Mouse (Mus musculus) cortical plate, adult 2 months (tissue): Measurements from ENCODE around the gene Kif1c. TPM values are rescaled to one million over a fixed set of nuclear protein-coding genes. Genes with fewer than 3 reads are reported as not detected.

Experiments used
- H3K27ac ChIP-seq: fragments of 200-500 bp; 2 replicates; pipeline ENCODE4 v1.5.1; 2012; ENCODE audit warnings: low read length, control low read depth, inconsistent platforms; ENCODE audit not compliant: insufficient read depth
- H3K4me1 ChIP-seq: fragments of 200-500 bp; 2 replicates; pipeline ENCODE4 v1.6.1; 2011; ENCODE audit warnings: low read length; ENCODE audit not compliant: control insufficient read depth, insufficient read depth
- H3K4me3 ChIP-seq: fragments of 200-500 bp; 2 replicates; pipeline ENCODE4 v1.5.1; 2011; ENCODE audit warnings: mild to moderate bottlenecking, low read length, control low read depth; ENCODE audit not compliant: insufficient read depth
- CTCF ChIP-seq: fragments of 200-500 bp; IDR thresholded peaks from 2 replicates; pipeline ENCODE4 v1.5.1; 2011; ENCODE audit warnings: mild to moderate bottlenecking, control low read depth, low read length; ENCODE audit not compliant: insufficient read depth; ENCODE audit errors: extremely low read depth
- POLR2A ChIP-seq: fragments of 200-500 bp; IDR thresholded peaks from 2 replicates; pipeline ENCODE4 v1.6.1; 2011; ENCODE audit warnings: mild to moderate bottlenecking, low read length, control low read depth; ENCODE audit not compliant: insufficient read depth; ENCODE audit errors: extremely low read depth
- polyA plus RNA-seq: library from polyadenylated mRNA; depleted of rRNA; stranded (reverse); fragments of >200 nt; gene quantifications from 2 replicates; pipeline ENCODE4 v1.2.3, GENCODE M21; 2012

The Kif1c gene
- polyA plus RNA-seq, 1 experiment, result 53.7 TPM

DNA sequence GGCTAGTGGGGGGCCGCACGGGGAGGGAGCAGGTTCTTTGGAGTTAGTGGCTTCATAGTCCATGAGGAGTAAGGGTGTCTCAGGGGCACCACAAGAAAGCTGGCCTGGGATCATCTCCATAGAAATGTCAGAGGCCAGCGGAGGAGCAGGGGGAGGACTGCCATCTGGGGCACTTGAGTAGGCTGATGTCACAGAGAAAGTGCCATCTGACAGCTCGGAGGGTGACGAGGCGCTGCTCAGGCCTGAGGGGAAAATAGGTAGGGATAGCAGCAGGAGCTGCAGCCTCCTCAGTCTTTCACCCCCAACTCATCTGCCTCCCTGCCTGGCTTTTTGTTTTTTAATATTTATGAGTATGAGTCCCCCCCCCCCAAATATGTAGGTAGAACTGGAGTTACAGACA lies 26.3 kb upstream of the Kif1c start:
- TF ChIP-seq CTCF, result no peak
- Histone ChIP-seq H3K4me3 (no peak overlapping the region), H3K27ac (no peak overlapping the region), H3K4me1 (no peaks in the 10 kb centered on the region)

GRCm38 (mm10) chr11:70674501-70674900 lies 25.8 kb upstream of the Kif1c start:
- Histone ChIP-seq H3K27ac (no peak overlapping the region), H3K4me3 (no peak overlapping the region), H3K4me1 (no peaks in the 10 kb centered on the region)
- TF ChIP-seq POLR2A (no peak), CTCF (no peak)

DNA sequence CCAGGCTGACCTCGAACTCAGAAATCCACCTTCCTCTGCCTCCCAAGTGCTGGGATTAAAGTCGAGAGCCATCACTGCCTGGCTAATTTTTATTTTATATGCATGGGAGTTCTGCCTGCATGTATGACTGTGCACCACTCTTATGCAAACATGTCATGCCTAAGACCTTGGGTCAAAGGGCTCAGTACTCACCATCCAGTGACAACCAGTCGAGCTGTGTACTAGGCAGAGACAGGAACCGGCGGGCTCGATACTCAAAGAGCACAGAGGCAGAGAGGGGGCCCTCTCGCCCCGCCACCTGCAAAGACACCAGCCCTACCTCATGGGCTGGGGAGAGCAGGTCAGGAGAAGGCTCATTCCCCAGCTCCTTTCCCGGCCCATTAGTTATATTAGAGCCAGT lies 22.3 kb upstream of the Kif1c start:
- Histone ChIP-seq H3K4me3 (no peak overlapping the region), H3K27ac (no peak overlapping the region)
- TF ChIP-seq CTCF, result no peak
- no peak for TF ChIP-seq POLR2A

GRCm38 (mm10) chr11:70678576-70678975 lies 21.8 kb upstream of the Kif1c start:
- no peak overlapping the region for H3K27ac ChIP-seq
- TF ChIP-seq CTCF (no peak), POLR2A (no peak)
- H3K4me1 ChIP-seq, result peaks cover 5% of the 10 kb centered on the region
- H3K4me3 ChIP-seq, result no peak overlapping the region

More for the DNA sequence above, 22.3 kb upstream of the Kif1c start:
- H3K4me1 ChIP-seq, result peaks cover 5% of the 10 kb centered on the region

- TF ChIP-seq POLR2A (no peak), CTCF (no peak)
- no peak overlapping the region for H3K4me3 ChIP-seq
- no peak overlapping the region for H3K27ac ChIP-seq
- H3K4me1 ChIP-seq, result peaks cover 5% of the 10 kb centered on the region
These were observed 21.0 kb upstream of the Kif1c start for GRCm38 (mm10) chr11:70679361-70679760.

DNA sequence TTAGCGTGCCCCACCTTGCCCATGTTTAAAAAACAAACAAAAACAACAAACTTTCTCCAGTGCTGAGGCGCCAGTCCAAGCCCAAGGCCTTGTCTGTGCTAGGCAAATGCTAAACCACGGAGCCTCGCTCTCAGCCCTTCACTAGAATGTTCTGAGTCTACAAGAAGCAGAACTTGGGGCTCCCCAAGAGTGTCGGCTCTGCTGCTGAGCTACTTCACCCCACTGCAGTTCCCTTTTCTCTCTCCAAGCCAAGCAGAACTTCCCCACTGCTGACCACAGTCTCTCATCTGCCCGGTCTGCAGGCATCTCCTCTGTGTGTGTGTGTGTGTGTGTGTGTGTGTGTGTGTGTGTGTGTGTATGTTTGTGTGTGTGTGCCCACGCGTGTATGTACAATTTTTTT lies 20.5 kb upstream of the Kif1c start:
- peaks cover 5% of the 10 kb centered on the region for H3K4me1 ChIP-seq
- TF ChIP-seq CTCF, result no peak
- TF ChIP-seq POLR2A, result no peak
- H3K4me3 ChIP-seq, result no peak overlapping the region
- no peak overlapping the region for H3K27ac ChIP-seq

- Histone ChIP-seq H3K27ac (no peak overlapping the region), H3K4me3 (no peak overlapping the region)
- TF ChIP-seq CTCF (no peak), POLR2A (no peak)
These were observed 19.2 kb upstream of the Kif1c start for GRCm38 (mm10) chr11:70681170-70681569.

GRCm38 (mm10) chr11:70681897-70682581 lies 18.3 kb upstream of the Kif1c start:
- TF ChIP-seq POLR2A (no peak), CTCF (peak; percentile 55)
- H3K27ac ChIP-seq, result no peak overlapping the region
- no peak overlapping the region for H3K4me3 ChIP-seq
- H3K4me1 ChIP-seq, result peaks cover 5% of the 10 kb centered on the region

More at GRCm38 (mm10) chr11:70681170-70681569, 19.2 kb upstream of the Kif1c start:
- H3K4me1 ChIP-seq, result peaks cover 5% of the 10 kb centered on the region

DNA sequence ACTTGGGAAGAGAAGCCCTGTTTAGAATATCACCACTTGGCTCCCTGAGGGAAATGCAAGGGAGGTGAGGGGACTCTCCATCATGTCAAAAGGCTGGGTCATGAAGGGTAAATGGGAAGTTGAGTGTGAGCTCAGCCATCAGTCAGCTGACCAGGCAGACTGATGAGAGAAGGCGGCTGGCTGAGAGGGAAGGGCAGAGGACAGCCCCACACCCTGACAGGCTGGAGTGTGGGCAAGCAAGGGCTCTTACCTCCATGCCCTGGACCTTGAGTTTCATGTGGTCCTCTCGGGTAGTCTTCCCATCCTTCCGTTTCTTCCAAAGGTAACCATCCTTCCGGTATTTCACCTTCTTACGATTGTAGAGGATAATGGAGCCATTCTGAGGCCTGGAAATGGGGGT lies 16.7 kb upstream of the Kif1c start:
- H3K27ac ChIP-seq, result 0 out of 2 replicates have a peak overlapping the region, but pooled peaks have one; percentile 25
- TF ChIP-seq CTCF (no peak), POLR2A (peak; percentile 13; the same call in 1 of the 2 replicates)
- peaks cover 8% of the 10 kb centered on the region for H3K4me1 ChIP-seq
- H3K4me3 ChIP-seq, result no peak overlapping the region

DNA sequence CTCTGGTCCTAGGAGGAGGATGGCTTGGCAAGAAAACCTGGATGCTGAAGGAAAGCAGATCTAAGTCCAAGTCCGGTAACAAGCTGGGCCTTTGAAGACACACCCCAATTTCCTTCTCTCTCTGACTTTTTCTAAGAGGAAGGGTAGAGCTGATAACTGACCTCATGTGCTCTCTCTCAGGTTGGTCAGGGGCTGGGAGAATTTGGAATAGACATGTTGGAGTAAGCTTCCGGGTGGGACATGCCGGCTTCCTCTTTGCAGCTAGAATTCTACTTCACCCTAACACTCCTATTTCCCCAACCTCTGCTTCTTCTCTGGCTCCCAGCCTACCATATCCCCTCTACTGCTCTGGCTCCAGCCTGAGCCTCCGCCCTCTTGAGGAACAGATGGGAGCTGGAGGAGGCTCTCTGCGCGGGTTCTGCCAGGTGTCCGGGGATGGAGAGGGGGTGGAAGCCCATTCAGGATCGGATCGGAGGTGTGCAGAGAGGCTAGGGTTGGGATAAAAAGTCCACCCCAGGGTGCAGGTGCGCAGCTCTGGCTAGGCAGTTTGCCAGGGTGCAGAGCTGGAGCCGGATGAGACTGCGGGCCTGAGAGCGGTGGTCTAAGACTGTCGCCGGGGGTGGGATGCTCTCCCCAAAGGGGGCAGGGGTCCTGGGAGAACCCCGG lies 13.3 kb upstream of the Kif1c start:
- Histone ChIP-seq H3K4me3 (peak overlapping the region; percentile 87), H3K27ac (peak overlapping the region; percentile 92), H3K4me1 (peaks cover 8% of the 10 kb centered on the region)
- TF ChIP-seq CTCF (no peak), POLR2A (0 out of 2 replicates have a peak, but pooled peaks have one; percentile 17)
